Mouse (Mus musculus) kidney, adult 2 months (tissue): Measurements from ENCODE around the gene Npas3. TPM values are rescaled to one million over a fixed set of nuclear protein-coding genes. Genes with fewer than 3 reads are reported as not detected.

ENCODE experiments used
- DNase-seq: peaks from one replicate; pipeline ENCODE4 v3.0.0; 2021
- H3K27ac ChIP-seq: fragments of 200-500 bp; 2 replicates; pipeline ENCODE4 v1.5.1; 2012; ENCODE audit warnings: low read depth, low read length, control low read depth, inconsistent platforms; ENCODE audit not compliant: insufficient read depth
- H3K27me3 ChIP-seq: fragments of 200-500 bp; replicated peaks from 2 replicates; pipeline ENCODE4 v1.6.1; 2012; ENCODE audit warnings: mild to moderate bottlenecking, moderate library complexity, low read length, inconsistent platforms; ENCODE audit not compliant: control insufficient read depth, insufficient read depth
- H3K36me3 ChIP-seq: fragments of 200-500 bp; 2 replicates; pipeline ENCODE4 v1.6.1; 2012; ENCODE audit warnings: mild to moderate bottlenecking, moderate library complexity, low read length, inconsistent platforms; ENCODE audit not compliant: control insufficient read depth, insufficient read depth
- H3K4me1 ChIP-seq: fragments of 200-500 bp; 2 replicates; pipeline ENCODE4 v1.6.1; 2011; ENCODE audit warnings: low read length; ENCODE audit not compliant: control insufficient read depth, insufficient read depth
- H3K4me3 ChIP-seq: fragments of 200-500 bp; 2 replicates; pipeline ENCODE4 v1.5.1; 2011; ENCODE audit warnings: mild to moderate bottlenecking, low read depth, low read length, control low read depth; ENCODE audit not compliant: insufficient read depth
- CTCF ChIP-seq: fragments of 200-500 bp; conservative IDR thresholded peaks from 2 replicates; pipeline ENCODE4 v1.5.1; 2011; ENCODE audit warnings: low read depth, mild to moderate bottlenecking, control low read depth, low read length, moderate library complexity, mixed read lengths; ENCODE audit not compliant: insufficient read depth, insufficient read length
- POLR2A ChIP-seq: fragments of 200-500 bp; IDR thresholded peaks from one replicate; pipeline ENCODE4 v1.6.1; 2011; ENCODE audit warnings: low read depth, low read length, control low read depth
- WGBS: fragments of 180-500 bp; shearing (Covaris S2); methylation state at CpG from one replicate; pipeline ENCODE4 v1.1.7; 2018; 5-methylcytosine and 5-hydroxymethylcytosine counted together
- polyA plus RNA-seq: library from polyadenylated mRNA; depleted of rRNA; stranded (reverse); fragments of >200 nt; gene quantifications from 2 replicates; pipeline ENCODE4 v1.2.3, GENCODE M21; 2012

The Npas3 gene
- polyA plus RNA-seq, 1 experiment, result 0.11 TPM

DNA sequence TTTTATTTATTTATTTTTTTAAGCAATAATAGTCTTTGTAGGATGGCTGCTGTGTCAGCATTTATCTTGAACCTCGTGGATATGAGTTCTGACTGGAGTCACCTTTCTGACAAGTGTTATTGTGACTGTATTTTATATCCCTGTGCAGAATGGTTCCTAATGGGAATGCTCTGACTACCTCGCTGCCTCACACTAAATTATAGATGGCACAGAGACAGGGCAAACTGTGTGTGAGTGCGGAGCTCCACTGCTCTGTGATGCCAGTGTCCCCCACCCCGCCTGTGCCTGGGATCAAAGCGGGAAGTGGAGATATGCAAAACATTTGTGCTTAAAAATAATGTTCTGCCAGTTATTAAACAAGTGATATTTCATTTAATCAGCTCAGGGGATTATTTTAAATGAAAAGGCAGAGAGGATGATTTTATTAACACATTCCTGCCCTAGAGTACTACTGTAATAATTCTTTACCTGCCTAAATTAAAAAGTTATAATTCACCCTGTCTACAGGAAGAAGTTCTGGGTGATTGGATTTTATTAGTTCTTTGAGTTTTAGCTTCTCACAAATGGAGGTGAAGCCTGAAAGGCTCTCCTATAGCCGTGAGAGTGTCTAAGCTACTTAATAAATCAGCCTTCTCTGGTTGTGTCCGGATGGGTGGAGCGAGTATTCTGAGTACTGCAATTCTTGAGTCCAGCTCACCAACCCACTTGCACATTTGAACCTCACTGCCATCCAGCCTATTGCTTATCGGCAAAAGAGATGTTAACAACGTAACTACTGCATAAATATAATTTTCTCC is 721.1 kb downstream of the Npas3 start:
- no peaks in the 10 kb centered on the region for H3K36me3 ChIP-seq
- no peak overlapping the region for H3K4me3 ChIP-seq
- DNase-seq, result no peak
- WGBS, result 32% methylated on average over 10 of the region's 10 CpGs
- no peak overlapping the region for H3K27ac ChIP-seq
- H3K4me1 ChIP-seq, result no peaks in the 10 kb centered on the region
- no peaks in the 10 kb centered on the region; the same call in 1 of the 2 replicates for H3K27me3 ChIP-seq
- TF ChIP-seq CTCF (no peak), POLR2A (no peak)

DNA sequence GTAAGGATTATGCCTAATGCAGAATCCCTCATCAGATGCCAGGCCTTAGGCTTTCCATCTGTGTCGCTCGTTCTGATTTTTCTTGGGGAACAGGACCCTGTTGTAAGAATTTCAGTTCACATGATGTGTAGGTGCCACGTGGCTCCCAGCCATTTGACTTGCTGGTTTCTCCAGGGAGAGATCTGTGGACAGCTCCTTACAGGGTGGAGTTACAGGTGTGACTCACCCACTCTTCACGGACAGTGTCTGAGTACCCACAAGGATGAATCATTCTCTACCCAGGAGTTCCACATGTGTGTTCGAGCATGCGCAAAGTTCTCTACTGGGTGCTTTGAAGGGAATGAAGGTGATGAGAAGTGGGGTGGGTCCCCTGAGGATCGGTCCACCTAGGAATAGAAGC is 722.2 kb downstream of the Npas3 start:
- 88% methylated on average over 7 of the region's 7 CpGs for WGBS
- Histone ChIP-seq H3K27ac (no peak overlapping the region), H3K36me3 (no peaks in the 10 kb centered on the region), H3K4me3 (no peak overlapping the region), H3K27me3 (no peaks in the 10 kb centered on the region; the same call in 1 of the 2 replicates), H3K4me1 (no peaks in the 10 kb centered on the region)
- TF ChIP-seq CTCF (no peak), POLR2A (no peak)
- DNase-seq, result no peak

DNA sequence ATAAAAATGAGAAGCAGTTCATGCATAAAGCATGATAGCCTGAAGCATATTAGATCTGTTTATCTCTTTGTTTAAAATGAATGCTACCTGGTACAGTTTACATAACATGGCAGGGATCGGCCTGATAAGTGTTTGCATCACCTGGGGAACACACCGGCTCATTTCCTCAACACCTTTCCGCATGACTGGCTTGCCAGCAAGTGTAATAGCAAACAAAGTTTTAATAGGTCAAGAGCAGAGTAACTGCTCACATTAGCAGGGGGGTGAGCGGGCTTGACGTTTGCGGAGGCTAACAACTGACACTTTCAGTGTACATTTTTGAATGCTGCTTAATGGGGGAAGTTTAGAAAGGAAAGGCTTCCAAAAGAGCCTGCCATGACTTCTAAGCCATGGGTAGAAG is 724.9 kb downstream of the Npas3 start:
- TF ChIP-seq POLR2A (no peak), CTCF (no peak)
- Histone ChIP-seq H3K27me3 (no peaks in the 10 kb centered on the region), H3K4me3 (no peak overlapping the region), H3K36me3 (no peaks in the 10 kb centered on the region), H3K4me1 (no peaks in the 10 kb centered on the region), H3K27ac (no peak overlapping the region)
- DNase-seq, result peak; percentile 58
- WGBS, result 39% methylated on average over 6 of the region's 6 CpGs

DNA sequence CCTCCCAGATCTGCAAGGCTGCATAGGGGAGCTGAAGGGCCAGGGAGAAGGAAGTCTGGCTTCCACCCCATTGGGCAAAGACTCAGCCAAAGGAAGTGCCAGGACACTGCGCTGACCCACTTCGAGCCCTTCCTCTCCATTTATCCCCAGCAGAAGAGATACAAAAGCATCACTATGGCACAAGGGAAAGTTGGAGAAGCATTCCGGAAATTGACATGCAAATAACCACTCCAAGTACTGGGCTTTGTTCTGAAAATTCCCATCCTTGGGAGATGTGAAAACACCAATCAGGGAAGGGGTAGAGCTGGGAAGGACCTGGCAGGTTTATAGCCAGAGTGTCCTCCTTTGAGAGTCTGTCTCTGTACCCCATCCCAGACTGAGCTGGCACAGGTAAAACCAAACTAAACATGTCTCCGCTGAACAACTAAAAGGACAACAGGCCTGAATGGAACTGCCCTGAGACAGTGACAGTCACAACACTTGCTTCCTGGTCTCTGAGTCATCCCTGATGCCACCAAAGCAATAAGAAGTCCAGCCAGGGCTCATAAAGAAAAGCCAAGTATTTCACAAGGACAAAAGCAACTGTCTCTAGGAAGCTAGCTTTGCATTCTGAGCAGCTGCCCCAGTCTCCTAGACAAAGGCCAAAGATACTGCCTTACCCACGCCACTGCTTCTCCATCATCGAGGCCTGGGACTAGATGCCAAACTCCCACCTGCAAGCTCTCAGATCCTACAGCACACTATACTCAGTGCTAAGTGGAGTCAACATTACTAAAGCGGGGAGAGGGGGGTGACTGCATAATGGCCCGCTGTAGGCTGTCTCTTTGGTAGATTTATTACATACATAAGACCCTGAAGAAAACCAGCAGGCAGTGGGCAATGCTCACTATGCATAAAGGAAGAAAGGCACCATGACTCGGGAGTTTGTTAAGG is 733.4 kb downstream of the Npas3 start:
- Histone ChIP-seq H3K4me1 (no peaks in the 10 kb centered on the region), H3K36me3 (no peaks in the 10 kb centered on the region), H3K27me3 (no peaks in the 10 kb centered on the region), H3K4me3 (no peak overlapping the region), H3K27ac (no peak overlapping the region)
- no peak for DNase-seq
- TF ChIP-seq CTCF (no peak), POLR2A (no peak)
- 76% methylated on average over 9 of the region's 9 CpGs for WGBS

DNA sequence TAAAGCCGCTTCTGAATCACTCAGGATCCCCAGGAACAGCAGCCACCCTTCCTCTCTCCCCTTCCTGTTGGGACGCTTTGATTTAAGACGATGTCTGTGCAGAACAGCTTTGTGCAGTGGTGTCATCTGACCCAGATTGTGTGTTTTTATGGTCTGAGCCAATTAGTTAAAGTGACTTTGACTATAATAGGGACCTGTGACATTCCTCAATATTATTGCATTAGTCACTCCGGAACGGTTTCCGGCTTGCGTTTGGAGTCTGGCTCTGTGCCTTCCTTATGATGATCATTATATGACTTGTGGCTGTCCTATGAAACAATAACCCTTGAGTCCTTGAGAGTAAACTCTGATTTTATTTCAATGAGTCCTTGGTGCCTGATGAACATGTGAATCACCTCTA is 735.5 kb downstream of the Npas3 start:
- no peak overlapping the region for H3K4me3 ChIP-seq
- TF ChIP-seq CTCF (no peak), POLR2A (no peak)
- WGBS, result 34% methylated on average over 7 of the region's 7 CpGs
- no peaks in the 10 kb centered on the region for H3K4me1 ChIP-seq
- no peak overlapping the region for H3K27ac ChIP-seq
- no peaks in the 10 kb centered on the region for H3K27me3 ChIP-seq
- DNase-seq, result peak; percentile 33
- H3K36me3 ChIP-seq, result no peaks in the 10 kb centered on the region

DNA sequence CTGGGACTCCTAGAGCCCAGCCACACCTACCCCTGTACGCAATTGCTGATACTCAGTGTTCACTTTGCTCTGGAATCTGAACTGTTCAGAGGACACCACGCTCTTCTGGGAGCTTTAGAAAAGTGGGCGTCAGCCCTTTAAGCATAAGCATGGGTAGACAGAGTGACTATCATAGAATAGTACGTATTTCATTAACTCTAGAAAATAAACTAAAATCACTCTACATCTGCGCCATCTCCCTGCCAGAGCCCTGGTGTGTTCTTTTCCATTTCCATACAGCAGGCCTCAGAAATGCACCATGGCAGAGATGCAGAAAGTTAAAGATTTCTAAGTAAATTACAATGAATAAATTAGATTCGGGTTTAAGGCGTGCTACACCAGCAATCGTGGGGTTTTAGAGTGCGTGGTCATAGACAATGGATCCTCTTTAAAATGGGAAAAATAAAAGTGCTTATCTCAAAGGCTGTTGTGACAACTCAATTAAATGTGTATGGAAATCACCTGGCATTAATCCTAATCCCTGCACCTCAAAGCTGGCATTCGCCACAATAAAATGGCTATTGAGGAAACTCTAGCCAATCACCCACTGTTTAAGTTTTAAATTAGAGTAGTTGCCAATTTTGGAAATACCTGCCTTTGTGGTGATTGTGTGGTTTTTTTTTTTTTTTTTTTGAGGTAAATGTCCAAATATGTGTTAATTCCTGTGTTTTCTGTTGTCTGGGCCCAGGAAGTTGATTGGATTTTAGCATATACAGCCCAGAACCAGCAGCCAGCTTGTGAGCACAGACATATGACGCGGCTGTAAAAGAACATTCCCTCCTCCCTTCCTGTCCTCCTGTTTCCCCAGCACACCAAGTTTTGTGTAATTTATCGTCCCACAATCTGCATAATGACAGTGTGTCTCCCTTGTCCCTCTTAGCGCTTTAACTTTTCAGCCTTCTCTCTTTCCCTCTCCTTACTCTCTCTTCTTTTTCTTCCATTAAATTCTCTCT is 737.7 kb downstream of the Npas3 start:
- no peak for DNase-seq
- no peak overlapping the region for H3K4me3 ChIP-seq
- no peaks in the 10 kb centered on the region for H3K36me3 ChIP-seq
- 82% methylated on average over 14 of the region's 14 CpGs for WGBS
- H3K27ac ChIP-seq, result no peak overlapping the region
- H3K27me3 ChIP-seq, result no peaks in the 10 kb centered on the region
- TF ChIP-seq POLR2A (no peak), CTCF (no peak)
- H3K4me1 ChIP-seq, result no peaks in the 10 kb centered on the region
